Mouse (Mus musculus): Measurements from ENCODE around the gene Hbb-bh1.
"Not testable (repeated sequence)": the region's sequence is repeated elsewhere in the genome, so short reads cannot be mapped to it uniquely, and the experiment has no call there.

DNA sequence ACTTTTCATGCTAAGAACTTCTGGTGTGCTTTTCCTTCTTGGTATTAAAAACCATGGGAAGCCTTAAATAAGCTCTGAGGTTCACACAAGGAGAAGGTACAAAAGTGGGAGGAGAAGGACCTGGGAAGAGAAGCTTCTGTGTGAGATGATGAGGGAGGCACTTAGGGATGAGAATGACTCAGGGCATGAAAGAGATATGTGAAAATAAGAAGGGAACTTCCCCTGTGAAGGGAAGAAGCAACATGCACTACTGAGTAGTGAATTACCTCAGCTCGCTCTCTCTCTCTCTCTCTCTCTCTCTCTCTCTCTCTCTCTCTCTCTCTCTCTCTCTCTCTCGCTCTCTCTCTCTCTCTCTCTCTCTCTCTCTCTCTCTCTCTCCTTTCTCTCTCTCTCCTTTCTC lies 27.9 kb downstream of the Hbb-bh1 start:
- not testable (repeated sequence) for TF ChIP-seq CTCF (IDR thresholded peaks at IDR 0.05; ENCODE audit: borderline replicate concordance, extremely low read depth, insufficient read depth, insufficient read length); POLR2A (IDR thresholded peaks at IDR 0.05; ENCODE audit: borderline replicate concordance, extremely low read depth, insufficient read depth, insufficient read length, poor library complexity, severe bottlenecking)
